In the genomic region with DNA sequence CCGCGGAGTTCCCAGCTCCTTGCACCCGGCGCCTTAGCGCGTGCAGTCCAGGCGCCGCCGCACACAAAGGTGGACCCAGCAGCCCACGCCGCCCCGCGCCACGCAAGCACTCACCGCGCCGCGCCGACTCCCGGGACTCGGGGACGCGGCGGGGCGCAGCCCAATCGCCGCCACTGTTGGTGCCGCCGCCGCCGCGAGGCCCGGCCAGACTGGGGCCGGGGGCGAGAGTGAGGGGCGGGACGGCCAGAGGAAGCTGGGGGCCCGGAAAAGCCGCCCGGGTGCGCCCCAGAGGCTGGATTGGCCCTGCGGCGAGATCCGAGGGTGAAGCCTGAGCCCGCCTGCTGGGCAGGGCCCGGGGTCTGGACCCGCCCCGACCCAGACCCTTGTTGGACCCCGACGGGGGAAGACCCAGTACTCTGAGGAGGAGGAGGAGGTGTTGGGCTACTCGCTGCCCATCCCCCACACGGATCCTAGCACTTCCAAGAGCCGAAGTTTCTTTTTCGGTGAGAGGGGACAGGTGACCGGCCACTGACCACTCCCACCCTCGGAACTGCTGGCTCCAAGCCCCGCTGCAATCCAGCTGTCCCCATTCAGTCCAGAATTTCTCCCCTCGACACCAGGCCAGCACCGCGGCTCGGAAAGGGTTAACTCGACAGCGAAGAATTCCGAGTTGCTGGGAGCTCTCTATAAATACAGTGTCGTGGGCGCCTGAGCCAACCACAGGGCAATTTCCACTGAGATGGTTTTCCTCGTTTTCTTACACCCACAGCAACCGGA, we compare ENCODE assay signal across 8 mouse cellular contexts. TPM values are rescaled to one million over a fixed set of nuclear protein-coding genes. Genes with fewer than 3 reads are reported as not detected.
A peak's percentile ranks its signal among the peaks of the same experiment; 100 is the strongest.
DNase-seq lines count a peak whose midpoint lies in the region; ATAC-seq lines count a peak whose summit lies in the region.

A gene (minus strand): TSS at position 530 of the 777 bp plus-strand sequence.

- H3K9me3 ChIP-seq in intestine, embryonic 16.5 days (ENCODE audit: control insufficient read depth, low read length) = no peaks in the 10 kb centered on the region
- H3K9me3 ChIP-seq in limb, embryonic 10.5 days (replicated peaks) = no peaks in the 10 kb centered on the region
- H3K9me3 ChIP-seq in midbrain, embryonic 13.5 days = no peaks in the 10 kb centered on the region

- peak within 1 kb of the TSS; percentile 86 for H3K27ac ChIP-seq in intestine, embryonic 16.5 days (ENCODE audit: low read length)
- H3K27ac ChIP-seq in limb, embryonic 10.5 days = peak within 1 kb of the TSS; percentile 99
- peak within 1 kb of the TSS; percentile 98 for H3K27ac ChIP-seq in midbrain, embryonic 13.5 days

- intact Hi-C loops in gastrocnemius, postnatal 36 days (cut with DNase I) = no loop called here

- H3K27me3 ChIP-seq in intestine, embryonic 16.5 days (replicated peaks; ENCODE audit: control insufficient read depth, insufficient read depth, low read length) = no peaks in the 10 kb centered on the region
- 0 out of 2 replicates have a peak, but pooled peaks cover 5% of the 10 kb centered on the region for H3K27me3 ChIP-seq in limb, embryonic 10.5 days (ENCODE audit: low read depth, poor library complexity, severe bottlenecking)
- H3K27me3 ChIP-seq in midbrain, embryonic 13.5 days = no peaks in the 10 kb centered on the region

- peak within 1 kb of the TSS; percentile 92 for H3K9ac ChIP-seq in intestine, embryonic 16.5 days (ENCODE audit: low read depth, low read length)
- H3K9ac ChIP-seq in midbrain, embryonic 13.5 days (replicated peaks) = peak within 1 kb of the TSS; percentile 95

- peak; percentile 59 for ATAC-seq in intestine, embryonic 16.5 days
- peak; percentile 83 for ATAC-seq in midbrain, embryonic 13.5 days

- under 1% methylated on average over 65 of the region's 68 CpGs for WGBS in intestine, embryonic 16.5 days
- under 1% methylated on average over 68 of the region's 68 CpGs for WGBS in limb, embryonic 10.5 days
- WGBS in midbrain, embryonic 13.5 days = under 1% methylated on average over 66 of the region's 68 CpGs

- H3K4me1 ChIP-seq in intestine, embryonic 16.5 days (ENCODE audit: control insufficient read depth, insufficient read depth, low read length) = peaks cover 15% of the 10 kb centered on the region
- H3K4me1 ChIP-seq in limb, embryonic 10.5 days = peaks cover 47% of the 10 kb centered on the region
- peaks cover 38% of the 10 kb centered on the region for H3K4me1 ChIP-seq in midbrain, embryonic 13.5 days (replicated peaks)

- peak; percentile 45 for DNase-seq in ovary, postnatal 10 days (ENCODE audit: low spot score)
- no peak for DNase-seq in ovary, adult 18-20 months (ENCODE audit: low spot score)
- peak; percentile 81 for DNase-seq in embryo, embryonic 10.5 days (ENCODE audit: low spot score)
- DNase-seq in gastrocnemius, postnatal 36 days = peak; percentile 40 to 52
- peak; percentile 83 for DNase-seq in limb, embryonic 10.5 days (ENCODE audit: low spot score)
- peak; percentile 81 for DNase-seq in testis, postnatal 10 days (ENCODE audit: low spot score)

- no peaks in the 10 kb centered on the region for H3K36me3 ChIP-seq in intestine, embryonic 16.5 days (ENCODE audit: control insufficient read depth, insufficient read depth, low read length)
- H3K36me3 ChIP-seq in limb, embryonic 10.5 days = peaks cover 12% of the 10 kb centered on the region; the same call in 1 of the 2 replicates
- H3K36me3 ChIP-seq in midbrain, embryonic 13.5 days = no peaks in the 10 kb centered on the region

- H3K4me2 ChIP-seq in intestine, embryonic 16.5 days (ENCODE audit: low read depth, low read length) = peak within 1 kb of the TSS; percentile 90
- H3K4me2 ChIP-seq in midbrain, embryonic 13.5 days (replicated peaks) = peak within 1 kb of the TSS; percentile 89

- H3K4me3 ChIP-seq in intestine, embryonic 16.5 days (ENCODE audit: low read length) = peak within 1 kb of the TSS; percentile 77
- H3K4me3 ChIP-seq in limb, embryonic 10.5 days = peak within 1 kb of the TSS; percentile 93
- H3K4me3 ChIP-seq in midbrain, embryonic 13.5 days (replicated peaks) = peak within 1 kb of the TSS; percentile 88

RNA-seq across cellular contexts. Expression of the gene that starts here (rescaled TPM):
- 1 to 10 TPM; 8.8 to 9.9 TPM for total RNA-seq in gastrocnemius, postnatal 36 days (2021)
- polyA plus RNA-seq in intestine, embryonic 16.5 days (2015; fragmentation: Nextera tagmentation; extraction: Ambion mirVana) = 17.9 and 18.1 TPM in 2 replicates
- polyA plus RNA-seq in limb, embryonic 10.5 days (2016; fragmentation: Nextera tagmentation; extraction: Ambion mirVana) = 57.0 and 64.8 TPM in 2 replicates
- polyA plus RNA-seq in midbrain, embryonic 13.5 days (2015; fragmentation: Nextera tagmentation; extraction: Ambion mirVana) = 31.3 and 33.9 TPM in 2 replicates
